Mouse (Mus musculus) forebrain, embryonic 13.5 days (tissue): Measurements from ENCODE around the gene Ifitm3. TPM values are rescaled to one million over a fixed set of nuclear protein-coding genes. Genes with fewer than 3 reads are reported as not detected.

Experiments used
- ATAC-seq: fragments of 200-750 bp; cut with Nextera tagmentation; 2 replicates; pipeline ENCODE4 v1.8.0; 2017
- H3K27ac ChIP-seq: fragments of 300-500 bp; sonication (generic); 2 replicates; pipeline ENCODE4 v1.5.1; 2015; ENCODE audit warnings: inconsistent platforms, mild to moderate bottlenecking, moderate library complexity
- H3K27me3 ChIP-seq: fragments of 300-500 bp; sonication (generic); 2 replicates; pipeline ENCODE4 v1.6.1; 2015; ENCODE audit warnings: mild to moderate bottlenecking, inconsistent platforms
- H3K36me3 ChIP-seq: fragments of 300-500 bp; sonication (generic); 2 replicates; pipeline ENCODE4 v1.6.1; 2015; ENCODE audit warnings: mild to moderate bottlenecking, inconsistent platforms; ENCODE audit not compliant: poor library complexity, severe bottlenecking
- H3K4me1 ChIP-seq: fragments of 300-500 bp; sonication (generic); 2 replicates; pipeline ENCODE4 v1.6.1; 2015; ENCODE audit warnings: inconsistent platforms
- H3K4me2 ChIP-seq: fragments of 300-500 bp; sonication (generic); 2 replicates; pipeline ENCODE4 v1.6.1; 2015; ENCODE audit warnings: inconsistent platforms, mild to moderate bottlenecking, moderate library complexity
- H3K4me3 ChIP-seq: fragments of 300-500 bp; sonication (generic); 2 replicates; pipeline ENCODE4 v1.5.1; 2015; ENCODE audit warnings: mild to moderate bottlenecking, inconsistent platforms
- H3K9ac ChIP-seq: fragments of 300-500 bp; sonication (generic); 2 replicates; pipeline ENCODE4 v1.6.1; 2015; ENCODE audit warnings: mild to moderate bottlenecking, inconsistent platforms
- H3K9me3 ChIP-seq: fragments of 300-500 bp; sonication (generic); replicated peaks from 2 replicates; pipeline ENCODE4 v1.6.1; 2016; ENCODE audit warnings: inconsistent platforms
- WGBS: fragments of 180-500 bp; shearing (Covaris S2); methylation state at CpG from one replicate; pipeline ENCODE4 v1.1.7; 2015; 5-methylcytosine and 5-hydroxymethylcytosine counted together
- polyA plus RNA-seq: library from polyadenylated mRNA; unstranded; fragments of >200 nt; fragmentation: Nextera tagmentation; extraction: Ambion mirVana; gene quantifications from 2 replicates; pipeline ENCODE4 v1.2.1, GENCODE M21; 2015

The Ifitm3 gene
- polyA plus RNA-seq, result 12.7 and 18.1 TPM in 2 replicates

DNA sequence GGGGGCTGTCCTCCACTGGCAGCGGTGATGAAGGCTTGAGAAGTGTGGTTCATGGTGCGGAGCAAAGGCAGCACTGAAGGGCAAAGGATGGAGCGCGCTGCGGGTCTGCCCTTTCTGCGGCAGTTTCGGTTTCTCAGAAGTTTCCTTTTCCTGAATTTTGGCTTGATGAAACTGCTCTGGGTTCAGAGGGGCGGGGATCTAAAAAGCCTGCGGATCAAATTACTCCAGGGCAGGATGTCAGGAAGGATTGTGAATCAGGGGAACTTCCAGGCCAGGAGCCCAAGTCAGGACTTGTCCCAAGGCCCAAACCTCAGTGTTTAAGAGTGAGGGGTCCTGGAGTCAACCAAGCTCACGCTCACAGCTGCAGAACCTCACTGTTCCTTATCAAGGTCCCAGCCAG, at the start of gene Ifitm3:
Gene Ifitm3, minus strand, starts transcription at position 178 of the 400 bp plus-strand sequence.
- Histone ChIP-seq H3K27ac (no peak within 1 kb of the TSS), H3K4me2 (peak within 1 kb of the TSS; percentile 17), H3K9ac (0 out of 2 replicates have a peak within 1 kb of the TSS, but pooled peaks have one; percentile 26), H3K4me1 (peaks cover 5% of the 10 kb centered on the region), H3K36me3 (no peaks in the 10 kb centered on the region), H3K27me3 (no peaks in the 10 kb centered on the region), H3K4me3 (no peak within 1 kb of the TSS), H3K9me3 (no peaks in the 10 kb centered on the region)
- no peak for ATAC-seq
- 41% methylated on average over 10 of the region's 10 CpGs for WGBS

DNA sequence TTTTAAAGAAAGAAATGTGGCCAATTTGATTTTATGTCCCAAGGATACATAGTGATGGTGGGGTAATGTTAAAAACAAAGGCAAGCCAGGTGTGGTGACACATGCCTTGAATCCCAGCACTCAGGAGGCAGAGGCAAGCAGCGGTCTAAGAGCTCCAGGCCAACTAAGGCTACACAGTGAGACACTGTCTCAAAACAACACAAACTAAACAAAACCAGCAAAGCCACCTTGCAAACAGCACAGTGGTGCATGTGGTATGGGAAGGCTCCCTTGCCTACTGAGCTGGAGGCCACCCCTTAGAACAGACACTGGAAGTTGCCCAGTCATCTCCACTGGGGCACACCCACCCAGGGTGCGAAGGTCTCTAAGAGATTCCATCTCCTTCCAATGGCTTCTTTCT, 49.4 kb upstream of the Ifitm3 start:
- 69% methylated on average over 2 of the region's 2 CpGs for WGBS
- peak overlapping the region; percentile 89 for H3K4me2 ChIP-seq
- peaks cover 24% of the 10 kb centered on the region for H3K4me1 ChIP-seq
- peak overlapping the region; percentile 76 for H3K4me3 ChIP-seq
- H3K27me3 ChIP-seq, result no peaks in the 10 kb centered on the region
- H3K27ac ChIP-seq, result peak overlapping the region; percentile 79
- no peaks in the 10 kb centered on the region for H3K9me3 ChIP-seq
- peaks cover 24% of the 10 kb centered on the region for H3K36me3 ChIP-seq
- ATAC-seq, result 0 out of 2 replicates have a peak, but pooled peaks have one; percentile 5
- H3K9ac ChIP-seq, result peak overlapping the region; percentile 96

DNA sequence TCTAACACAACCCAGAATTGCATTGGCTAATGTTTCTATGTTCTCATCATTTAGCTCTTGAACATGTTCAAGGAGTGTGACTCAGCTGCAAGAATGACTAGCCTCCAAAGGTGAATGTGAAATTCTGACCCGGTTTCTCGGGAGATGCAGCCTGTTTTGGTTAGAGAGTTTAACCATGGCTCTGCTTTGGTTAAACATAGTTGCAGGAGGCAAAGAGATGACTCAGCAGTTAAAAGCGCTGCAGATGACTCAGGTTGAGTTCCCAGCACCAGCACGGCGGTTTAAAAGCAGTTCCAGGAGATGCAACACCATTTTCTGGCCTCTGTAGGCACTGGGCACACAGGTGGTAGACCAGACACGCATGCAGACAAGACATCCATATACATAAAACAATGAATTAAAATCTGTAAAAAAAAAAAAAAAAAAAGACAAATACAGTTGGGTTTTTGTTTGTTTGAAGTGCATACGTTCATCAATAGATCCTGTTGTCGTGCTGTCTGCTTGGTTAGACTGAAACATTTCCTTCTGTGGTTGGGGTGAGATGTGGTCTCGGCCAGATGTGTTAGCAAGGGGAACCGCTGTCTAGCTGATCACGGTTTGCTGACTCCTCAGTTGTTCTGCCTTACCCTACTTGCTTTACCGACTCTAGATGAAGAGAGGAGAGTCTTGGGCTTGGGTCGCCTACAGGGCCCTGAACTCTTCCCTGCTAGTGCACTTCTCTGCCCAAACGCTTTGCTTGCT, 48.2 kb upstream of the Ifitm3 start:
- Histone ChIP-seq H3K9me3 (no peaks in the 10 kb centered on the region), H3K4me1 (peaks cover 24% of the 10 kb centered on the region), H3K27me3 (no peaks in the 10 kb centered on the region), H3K27ac (no peak overlapping the region), H3K4me3 (no peak overlapping the region), H3K4me2 (no peak overlapping the region), H3K9ac (no peak overlapping the region), H3K36me3 (peaks cover 13% of the 10 kb centered on the region)
- no peak for ATAC-seq
- WGBS, result 93% methylated on average over 14 of the region's 14 CpGs

DNA sequence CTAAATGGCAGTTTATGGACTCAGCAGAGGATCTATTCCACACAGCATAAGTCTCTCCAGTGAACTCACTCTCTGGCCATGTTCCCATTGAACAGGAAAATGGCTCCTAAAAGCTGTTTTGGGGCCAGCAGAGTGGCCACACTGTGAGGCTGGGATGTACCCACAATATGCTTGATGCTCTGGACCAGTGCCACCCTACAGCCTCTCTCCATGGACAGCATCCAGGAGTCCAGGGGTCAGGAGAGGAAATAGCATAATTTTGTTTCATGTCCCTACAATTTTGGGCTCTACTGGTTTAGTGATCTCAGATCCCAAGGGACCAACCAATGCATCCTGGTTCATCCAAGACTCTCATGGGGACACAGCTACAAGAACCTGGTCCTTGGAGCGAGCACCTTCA, 47.0 kb upstream of the Ifitm3 start:
- 89% methylated on average over 1 of the region's 1 CpGs for WGBS
- H3K9me3 ChIP-seq, result no peaks in the 10 kb centered on the region
- no peak overlapping the region for H3K9ac ChIP-seq
- peaks cover 20% of the 10 kb centered on the region for H3K4me1 ChIP-seq
- ATAC-seq, result no peak
- H3K4me2 ChIP-seq, result no peak overlapping the region
- H3K4me3 ChIP-seq, result no peak overlapping the region
- no peak overlapping the region for H3K27ac ChIP-seq
- no peaks in the 10 kb centered on the region; the same call in 1 of the 2 replicates for H3K27me3 ChIP-seq
- H3K36me3 ChIP-seq, result peaks cover 2% of the 10 kb centered on the region; the same call in 1 of the 2 replicates

DNA sequence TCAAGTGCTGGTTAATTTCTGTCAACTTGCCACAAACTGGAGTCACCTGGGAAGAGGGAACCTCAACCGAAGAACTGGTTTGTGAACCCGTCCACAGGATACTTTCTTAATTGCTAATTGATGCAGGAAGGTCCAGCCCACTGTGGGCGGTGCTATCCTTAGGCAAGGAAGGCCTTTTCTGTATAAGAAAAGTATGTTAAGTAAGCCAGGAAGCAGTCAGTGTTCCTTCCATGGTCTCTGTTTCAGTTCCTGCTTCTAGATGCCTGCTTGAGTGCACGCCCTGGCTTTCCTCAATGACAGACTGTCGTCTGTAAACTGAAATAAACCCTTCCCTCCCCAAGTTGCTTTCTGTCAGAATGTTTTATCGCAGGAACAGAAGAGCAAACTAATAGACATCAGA, 46.4 kb upstream of the Ifitm3 start:
- no peak overlapping the region for H3K9ac ChIP-seq
- H3K36me3 ChIP-seq, result no peaks in the 10 kb centered on the region
- peaks cover 14% of the 10 kb centered on the region for H3K4me1 ChIP-seq
- ATAC-seq, result no peak
- no peaks in the 10 kb centered on the region for H3K9me3 ChIP-seq
- no peak overlapping the region for H3K4me3 ChIP-seq
- no peak overlapping the region for H3K4me2 ChIP-seq
- no peaks in the 10 kb centered on the region; the same call in 1 of the 2 replicates for H3K27me3 ChIP-seq
- WGBS, result 92% methylated on average over 6 of the region's 6 CpGs
- H3K27ac ChIP-seq, result no peak overlapping the region

DNA sequence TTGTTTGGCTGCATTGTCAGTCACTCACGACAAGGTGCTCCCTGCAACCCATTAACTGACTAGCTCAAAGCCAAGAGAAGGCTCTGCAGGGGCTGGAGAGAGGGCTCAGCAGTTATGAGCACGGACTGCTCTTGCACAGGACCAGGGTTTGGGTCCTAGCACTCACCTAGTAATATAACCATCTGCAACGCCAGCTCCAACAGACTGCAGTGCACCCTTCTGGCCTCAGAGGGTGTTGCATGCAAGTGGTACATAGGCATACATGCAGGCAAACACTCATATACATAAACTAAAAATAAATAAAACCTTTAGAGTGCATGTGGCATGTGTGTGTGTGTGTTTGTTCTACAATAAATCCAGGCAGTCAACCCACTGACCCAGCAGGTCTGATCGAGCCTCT, 45.2 kb upstream of the Ifitm3 start:
- H3K9ac ChIP-seq, result no peak overlapping the region
- no peak for ATAC-seq
- no peak overlapping the region for H3K4me2 ChIP-seq
- no peak overlapping the region for H3K4me3 ChIP-seq
- 88% methylated on average over 4 of the region's 4 CpGs for WGBS
- H3K27ac ChIP-seq, result no peak overlapping the region
- no peaks in the 10 kb centered on the region for H3K9me3 ChIP-seq
- H3K4me1 ChIP-seq, result peaks cover 9% of the 10 kb centered on the region
- H3K36me3 ChIP-seq, result no peaks in the 10 kb centered on the region
- H3K27me3 ChIP-seq, result no peaks in the 10 kb centered on the region; the same call in 1 of the 2 replicates

DNA sequence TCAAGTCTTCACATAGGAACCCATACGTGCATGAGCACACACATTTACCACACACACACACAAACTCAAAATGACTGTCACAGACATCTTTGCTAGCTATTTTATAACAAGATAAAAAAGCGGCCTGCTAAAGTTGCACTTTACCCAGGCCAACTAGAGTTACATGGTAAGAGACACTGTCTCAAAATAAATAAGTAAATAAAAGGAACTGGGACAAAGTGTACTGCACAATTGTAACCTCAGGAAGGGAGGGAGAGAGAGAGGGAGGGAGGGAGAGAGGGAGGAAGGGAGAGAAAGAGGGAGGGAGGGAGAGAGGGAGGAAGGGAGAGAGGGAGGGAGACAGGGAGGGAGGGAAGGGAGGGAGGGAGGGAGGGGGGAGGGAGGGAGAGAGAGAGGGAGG, 41.9 kb upstream of the Ifitm3 start:
- Histone ChIP-seq H3K4me3 (no peak overlapping the region), H3K9ac (no peak overlapping the region), H3K4me1 (peaks cover 7% of the 10 kb centered on the region), H3K36me3 (no peaks in the 10 kb centered on the region), H3K4me2 (no peak overlapping the region), H3K27me3 (no peaks in the 10 kb centered on the region; the same call in 1 of the 2 replicates), H3K9me3 (no peaks in the 10 kb centered on the region; the same call in 1 of the 2 replicates), H3K27ac (no peak overlapping the region)
- WGBS, result 84% methylated on average over 2 of the region's 2 CpGs
- no peak for ATAC-seq

DNA sequence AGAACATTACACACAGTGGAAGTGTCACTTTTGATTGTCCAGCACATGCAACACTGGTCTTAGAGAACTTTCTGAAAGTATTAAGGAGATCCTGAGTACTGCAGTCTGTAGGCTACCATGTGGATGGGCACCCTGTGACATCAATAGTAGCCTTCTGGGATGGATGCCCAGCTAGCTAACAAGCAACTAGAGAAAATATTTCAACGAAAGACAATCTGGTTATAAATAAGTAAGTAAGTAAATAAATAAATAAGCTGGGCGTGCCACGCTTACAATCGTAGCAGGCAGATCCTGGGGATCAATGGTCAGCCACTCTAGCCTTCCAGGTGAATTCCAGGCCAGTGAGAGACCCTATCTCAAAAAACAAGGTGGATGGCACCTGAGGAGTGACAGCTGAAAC, 41.4 kb upstream of the Ifitm3 start:
- H3K4me2 ChIP-seq, result no peak overlapping the region
- H3K27ac ChIP-seq, result no peak overlapping the region
- ATAC-seq, result no peak
- H3K36me3 ChIP-seq, result no peaks in the 10 kb centered on the region
- H3K27me3 ChIP-seq, result no peaks in the 10 kb centered on the region; the same call in 1 of the 2 replicates
- H3K4me3 ChIP-seq, result no peak overlapping the region
- WGBS, result 92% methylated on average over 4 of the region's 4 CpGs
- H3K9me3 ChIP-seq, result no peaks in the 10 kb centered on the region; the same call in 1 of the 2 replicates
- H3K9ac ChIP-seq, result no peak overlapping the region
- peaks cover 7% of the 10 kb centered on the region for H3K4me1 ChIP-seq

DNA sequence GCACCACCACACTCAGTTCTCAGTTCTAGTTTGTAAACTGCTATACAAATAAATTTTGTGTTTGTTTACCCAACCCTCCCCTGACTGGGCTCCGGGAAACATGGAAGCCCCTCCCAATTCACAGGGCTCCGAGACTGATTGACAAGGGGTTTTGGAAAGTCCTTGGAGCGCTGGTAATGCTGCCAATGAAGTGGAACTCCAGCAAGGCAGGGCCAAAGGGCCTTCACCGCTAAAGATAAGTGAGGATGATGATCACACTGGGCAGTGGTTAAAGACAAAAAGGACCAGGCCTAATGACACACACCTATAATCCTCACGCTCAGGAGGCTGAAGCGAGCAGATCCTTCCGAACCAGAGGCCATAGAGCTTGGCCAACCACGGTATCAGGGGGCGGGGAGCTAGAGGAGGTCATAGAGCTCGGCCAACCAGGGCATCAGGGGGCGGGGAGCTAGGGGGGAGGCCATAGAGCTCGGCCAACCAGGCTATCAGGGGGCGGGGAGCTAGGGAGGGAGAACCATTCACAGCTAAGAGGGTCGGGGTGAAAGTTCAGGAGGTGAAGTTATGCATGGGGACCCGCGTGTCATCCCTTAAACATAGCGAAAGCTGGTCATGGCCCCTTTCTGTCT, 40.6 kb upstream of the Ifitm3 start:
- no peak for ATAC-seq
- Histone ChIP-seq H3K4me1 (peaks cover 7% of the 10 kb centered on the region), H3K27ac (no peak overlapping the region), H3K27me3 (no peaks in the 10 kb centered on the region; the same call in 1 of the 2 replicates), H3K9me3 (no peaks in the 10 kb centered on the region; the same call in 1 of the 2 replicates), H3K9ac (no peak overlapping the region), H3K4me3 (no peak overlapping the region), H3K4me2 (no peak overlapping the region), H3K36me3 (no peaks in the 10 kb centered on the region)
- WGBS, result 70% methylated on average over 17 of the region's 17 CpGs

DNA sequence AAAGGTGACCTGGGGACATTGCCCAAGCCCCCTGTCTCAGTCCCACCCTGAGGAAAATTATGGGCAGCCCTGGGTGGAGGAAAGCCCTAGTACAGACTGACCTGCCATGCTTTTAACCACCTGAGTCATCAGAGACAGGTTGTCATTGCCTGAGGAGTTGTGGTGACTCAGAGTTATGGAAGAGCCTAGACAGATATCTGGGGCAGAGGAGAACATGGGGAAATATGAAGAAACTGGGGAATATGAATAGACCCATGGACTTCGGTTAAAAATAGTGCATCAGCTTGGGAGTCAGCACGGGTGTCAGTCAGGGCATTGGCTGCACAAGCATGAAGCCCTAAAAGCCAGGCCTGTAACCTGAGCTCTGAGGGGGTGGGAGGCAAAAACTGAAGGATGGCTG, 38.8 kb upstream of the Ifitm3 start:
- no peak overlapping the region for H3K9ac ChIP-seq
- H3K4me3 ChIP-seq, result no peak overlapping the region
- H3K4me1 ChIP-seq, result peaks cover 7% of the 10 kb centered on the region
- no peak overlapping the region for H3K4me2 ChIP-seq
- H3K27ac ChIP-seq, result no peak overlapping the region
- no peaks in the 10 kb centered on the region; the same call in 1 of the 2 replicates for H3K27me3 ChIP-seq
- no peak for ATAC-seq
- WGBS, result 92% methylated on average over 2 of the region's 2 CpGs
- H3K9me3 ChIP-seq, result no peaks in the 10 kb centered on the region; the same call in 1 of the 2 replicates
- no peaks in the 10 kb centered on the region for H3K36me3 ChIP-seq

DNA sequence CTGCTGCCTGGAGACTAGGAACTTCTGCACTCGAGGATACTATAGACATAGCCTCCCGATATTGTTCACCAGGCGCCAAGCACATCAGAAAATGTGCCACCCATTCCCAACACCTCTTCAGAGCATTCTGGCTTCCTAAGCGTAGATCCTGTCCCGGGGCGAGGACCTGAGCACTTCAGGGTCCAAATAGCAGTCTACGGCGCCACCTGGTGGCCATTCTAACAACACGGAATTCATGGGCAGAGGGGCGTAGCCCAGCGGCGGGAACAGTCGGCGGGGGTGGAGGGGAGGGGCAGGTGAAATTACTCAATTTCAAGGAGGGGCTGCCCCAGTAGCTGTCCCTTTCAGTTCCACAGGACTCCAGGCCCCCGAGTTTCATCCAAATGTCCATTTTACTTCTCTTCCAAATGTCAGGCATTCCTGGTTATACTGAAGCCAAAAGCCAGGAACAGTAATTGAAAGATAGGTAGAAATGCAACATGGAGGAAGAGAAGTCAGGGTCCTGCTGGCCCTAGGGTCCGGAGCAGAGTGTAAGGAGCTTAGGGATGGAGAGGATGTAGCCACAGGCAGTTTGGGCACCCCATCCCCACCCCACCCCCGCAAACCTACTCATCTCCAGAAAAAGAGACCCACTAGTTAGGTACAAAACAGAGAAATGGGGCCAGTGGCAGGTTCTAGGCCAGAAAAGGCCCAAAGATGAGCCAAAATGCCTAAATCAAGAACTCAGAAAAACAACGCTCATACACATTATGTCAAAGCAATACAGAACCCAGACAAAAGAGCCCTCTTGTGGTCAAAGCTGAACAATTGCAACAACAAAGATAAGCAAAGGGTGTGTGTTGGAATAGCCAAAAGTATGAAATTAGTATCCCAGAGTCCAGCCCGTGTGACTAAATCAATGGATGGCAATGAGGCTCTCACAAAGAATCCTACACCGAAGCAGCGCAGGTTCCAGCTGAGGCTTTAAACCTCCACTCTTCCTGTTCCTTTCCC, 38.0 kb upstream of the Ifitm3 start:
- Histone ChIP-seq H3K9me3 (no peaks in the 10 kb centered on the region; the same call in 1 of the 2 replicates), H3K4me3 (peak overlapping the region; percentile 38), H3K4me1 (peaks cover 7% of the 10 kb centered on the region), H3K27me3 (no peaks in the 10 kb centered on the region; the same call in 1 of the 2 replicates), H3K9ac (peak overlapping the region; percentile 57), H3K36me3 (no peaks in the 10 kb centered on the region), H3K27ac (peak overlapping the region; percentile 66), H3K4me2 (peak overlapping the region; percentile 70)
- peak; percentile 92 for ATAC-seq
- WGBS, result 10% methylated on average over 21 of the region's 21 CpGs
